Mouse (Mus musculus) heart, postnatal 4 days (tissue): Measurements from ENCODE around the gene Vps36. TPM values are rescaled to one million over a fixed set of nuclear protein-coding genes. Genes with fewer than 3 reads are reported as not detected.

Experiments
- DNase-seq: peaks from one replicate; pipeline ENCODE4 v3.0.0; 2021
- total RNA-seq, 2 experiments: library from RNA; stranded (reverse); gene quantifications; 2 replicates each; pipeline ENCODE4 v1.2.3; 2021

Vps36 gene
- total RNA-seq, 2 experiments from 2014 or later: 31.4 to 34.2 TPM

GRCm38 (mm10) chr8:22214826-22215225, 22.2 kb downstream of the Vps36 start:
- peak; percentile 15 for DNase-seq

GRCm38 (mm10) chr8:22226361-22226760, 33.8 kb downstream of the Vps36 start:
- no peak for DNase-seq

- peak; percentile 79 for DNase-seq
Measured at GRCm38 (mm10) chr8:22227061-22227877, 34.7 kb downstream of the Vps36 start, which contains the start of gene Thsd1. Gene Thsd1 (plus strand): TSS chr8:22227313.

- DNase-seq: peak; percentile 14
Measured at GRCm38 (mm10) chr8:22228621-22229020, 36.0 kb downstream of the Vps36 start.

GRCm38 (mm10) chr8:22242986-22243385, 50.4 kb downstream of the Vps36 start:
- DNase-seq: no peak

- no peak for DNase-seq
Measured at GRCm38 (mm10) chr8:22245663-22246062, 53.1 kb downstream of the Vps36 start.

- no peak for DNase-seq
Measured at GRCm38 (mm10) chr8:22247956-22248355, 55.3 kb downstream of the Vps36 start.

- DNase-seq: no peak
Measured at GRCm38 (mm10) chr8:22249080-22249479, 56.5 kb downstream of the Vps36 start.

GRCm38 (mm10) chr8:22258946-22259450, 66.4 kb downstream of the Vps36 start:
- peak; percentile 25 for DNase-seq

- no peak for DNase-seq
Measured at GRCm38 (mm10) chr8:22259531-22259930, 66.9 kb downstream of the Vps36 start.

GRCm38 (mm10) chr8:22260091-22260722, 67.6 kb downstream of the Vps36 start:
- peak; percentile 7 for DNase-seq

- peak; percentile 14 for DNase-seq
Measured at GRCm38 (mm10) chr8:22262267-22262666, 69.7 kb downstream of the Vps36 start.

GRCm38 (mm10) chr8:22264292-22264691, 71.7 kb downstream of the Vps36 start:
- no peak for DNase-seq

GRCm38 (mm10) chr8:22264787-22265186, 72.2 kb downstream of the Vps36 start:
- DNase-seq: peak; percentile 36

GRCm38 (mm10) chr8:22265194-22265593, 72.6 kb downstream of the Vps36 start:
- DNase-seq: no peak

- no peak for DNase-seq
Measured at GRCm38 (mm10) chr8:22266809-22267208, 74.2 kb downstream of the Vps36 start.

Other genes starting within 250 kb of the Vps36 start
- not detected for gene Defb13, start 246.0 kb upstream of the Vps36 start, total RNA-seq
- not detected for gene Fam90a1a, start 234.1 kb upstream of the Vps36 start, total RNA-seq
- gene Ccdc70, start 223.0 kb upstream of the Vps36 start, total RNA-seq: not detected
- under 1 TPM; 0.38 to 0.55 TPM for gene Atp7b, start 132.5 kb upstream of the Vps36 start, total RNA-seq
- gene Alg11, start 132.1 kb upstream of the Vps36 start, total RNA-seq: 10 to 100 TPM; 11.4 to 14.5 TPM
- not detected for gene Nek5, start 67.8 kb upstream of the Vps36 start, total RNA-seq
- gene Nek3, start 26.4 kb upstream of the Vps36 start, total RNA-seq: 1 to 10 TPM; 1.9 to 2.4 TPM
- 10 to 100 TPM; 32.1 to 34.8 TPM for gene Ckap2, start 7.0 kb upstream of the Vps36 start, total RNA-seq
- gene Thsd1, start 34.5 kb downstream of the Vps36 start, total RNA-seq: 10 to 100 TPM; 14.4 to 14.6 TPM
- gene Tpte, start 90.6 kb downstream of the Vps36 start, total RNA-seq: not detected
- gene Slc25a15, start 205.8 kb downstream of the Vps36 start, total RNA-seq: 10 to 100 TPM; 13.2 to 13.6 TPM
- gene Mrps31, start 218.6 kb downstream of the Vps36 start, total RNA-seq: 10 to 100 TPM; 49.4 to 52.1 TPM